Mouse (Mus musculus) kidney, embryonic 14.5 days (tissue): ENCODE data around the gene Creb3l1. TPM values are rescaled to one million over a fixed set of nuclear protein-coding genes. Genes with fewer than 3 reads are reported as not detected.

Source experiments
- ATAC-seq: fragments of 200-750 bp; cut with Nextera tagmentation; 2 replicates; pipeline ENCODE4 v1.8.0; 2017; ENCODE audit warnings: moderate number of reproducible peaks, mild to moderate bottlenecking, moderate TSS enrichment, moderate library complexity; ENCODE audit not compliant: low FRiP score, low TSS enrichment
- H3K27ac ChIP-seq: fragments of 300-500 bp; sonication (generic); 2 replicates; pipeline ENCODE4 v1.5.1; 2014; ENCODE audit warnings: low read depth, mild to moderate bottlenecking, low read length, moderate library complexity, mixed read lengths
- H3K27me3 ChIP-seq: fragments of 300-500 bp; sonication (generic); 2 replicates; pipeline ENCODE4 v1.6.1; 2014; ENCODE audit warnings: mild to moderate bottlenecking, low read length; ENCODE audit not compliant: control insufficient read depth, insufficient read depth
- H3K36me3 ChIP-seq: fragments of 300-500 bp; sonication (generic); 2 replicates; pipeline ENCODE4 v1.6.1; 2014; ENCODE audit warnings: low read length, mixed read lengths; ENCODE audit not compliant: control insufficient read depth, insufficient read depth
- H3K4me1 ChIP-seq: fragments of 300-500 bp; sonication (generic); 2 replicates; pipeline ENCODE4 v1.6.1; 2014; ENCODE audit warnings: low read length, mixed read lengths; ENCODE audit not compliant: control insufficient read depth, insufficient read depth
- H3K4me2 ChIP-seq: fragments of 300-500 bp; sonication (generic); replicated peaks from 2 replicates; pipeline ENCODE4 v1.6.1; 2014; ENCODE audit warnings: low read depth, mild to moderate bottlenecking, low read length
- H3K4me3 ChIP-seq: fragments of 300-500 bp; sonication (generic); 2 replicates; pipeline ENCODE4 v1.5.1; 2014; ENCODE audit warnings: mild to moderate bottlenecking, low read length
- H3K9ac ChIP-seq: fragments of 300-500 bp; sonication (generic); 2 replicates; pipeline ENCODE4 v1.6.1; 2014; ENCODE audit warnings: low read depth, mild to moderate bottlenecking, low read length, moderate library complexity
- H3K9me3 ChIP-seq: fragments of 300-500 bp; sonication (generic); 2 replicates; pipeline ENCODE4 v1.6.1; 2016; ENCODE audit warnings: low read length; ENCODE audit not compliant: control insufficient read depth
- WGBS: fragments of 180-500 bp; shearing (Covaris S2); extraction: QIAGEN DNeasy Blood & Tissue Kit; methylation state at CpG from one replicate; pipeline ENCODE4 v1.1.7; 2014; 5-methylcytosine and 5-hydroxymethylcytosine counted together
- polyA plus RNA-seq: library from polyadenylated mRNA; unstranded; fragments of >200 nt; fragmentation: Nextera tagmentation; extraction: Ambion mirVana; gene quantifications from 2 replicates; pipeline ENCODE4 v1.2.1, GENCODE M21; 2014

The Creb3l1 gene
- polyA plus RNA-seq, 1 experiment from 2014 or later = 15.0 TPM

DNA sequence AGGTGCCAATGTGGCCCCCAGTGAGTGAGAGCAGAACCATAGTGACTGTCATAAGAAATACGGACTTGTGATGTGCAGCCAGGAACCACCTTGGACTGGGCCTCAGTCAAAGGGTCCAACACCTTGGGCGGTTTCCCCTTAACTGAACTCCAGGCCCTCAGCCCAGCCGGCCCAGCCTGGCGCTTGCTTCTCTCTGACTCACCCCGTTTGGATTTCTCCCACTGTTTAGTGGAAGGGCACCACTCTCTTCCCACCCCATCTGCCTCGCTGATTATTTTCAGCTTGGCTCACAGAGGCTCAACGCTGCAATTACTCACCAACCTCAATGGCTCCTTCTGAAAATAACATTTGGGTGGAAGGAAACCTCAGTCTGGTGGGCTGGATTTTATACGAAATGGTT, 27.9 kb upstream of the Creb3l1 start:
- no peak for ATAC-seq

DNA sequence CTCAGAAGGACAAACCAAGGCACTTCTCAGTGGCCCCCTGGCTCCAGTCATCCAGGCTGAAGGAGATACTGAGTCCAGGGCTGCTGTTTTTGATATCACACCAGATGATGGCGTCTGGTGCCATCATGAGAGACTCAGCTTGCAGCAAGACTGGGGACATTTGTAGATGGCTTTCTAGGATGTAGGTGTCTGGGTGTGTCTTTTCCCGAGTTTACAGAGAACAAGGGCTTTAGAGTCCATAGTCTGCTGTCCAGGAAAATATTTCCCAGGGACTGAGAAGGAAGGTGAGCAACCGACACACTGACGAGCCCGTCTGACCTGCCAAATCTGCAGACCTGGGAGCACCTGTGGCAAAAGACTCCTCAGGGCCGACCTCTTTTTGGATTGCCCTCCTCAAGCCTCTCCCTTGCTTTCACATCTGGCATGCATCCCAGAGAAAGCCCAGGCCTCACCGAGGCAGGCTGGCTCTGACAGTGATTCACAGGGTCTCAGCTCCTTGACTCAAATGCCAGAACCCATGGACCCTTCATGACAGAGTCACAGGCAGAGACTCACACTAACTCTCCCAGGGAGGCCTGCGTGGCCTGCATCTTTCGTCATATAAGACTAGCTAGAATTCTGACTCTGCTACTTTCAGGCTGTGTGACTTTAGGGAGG, 23.9 kb upstream of the Creb3l1 start:
- H3K4me1 ChIP-seq = no peaks in the 10 kb centered on the region
- no peaks in the 10 kb centered on the region for H3K36me3 ChIP-seq
- WGBS = 72% methylated on average over 9 of the region's 9 CpGs
- H3K9me3 ChIP-seq = no peaks in the 10 kb centered on the region
- no peak overlapping the region for H3K9ac ChIP-seq
- no peak overlapping the region for H3K4me3 ChIP-seq
- H3K27ac ChIP-seq = no peak overlapping the region
- no peak overlapping the region for H3K4me2 ChIP-seq
- no peak for ATAC-seq
- H3K27me3 ChIP-seq = no peaks in the 10 kb centered on the region

More for the DNA sequence above, 27.9 kb upstream of the Creb3l1 start:
- Histone ChIP-seq H3K4me3 (no peak overlapping the region), H3K27me3 (peaks cover 7% of the 10 kb centered on the region), H3K27ac (no peak overlapping the region), H3K9me3 (no peaks in the 10 kb centered on the region), H3K36me3 (no peaks in the 10 kb centered on the region), H3K4me2 (no peak overlapping the region), H3K4me1 (0 out of 2 replicates have a peak, but pooled peaks cover 6% of the 10 kb centered on the region), H3K9ac (no peak overlapping the region)
- 81% methylated on average over 8 of the region's 8 CpGs for WGBS

DNA sequence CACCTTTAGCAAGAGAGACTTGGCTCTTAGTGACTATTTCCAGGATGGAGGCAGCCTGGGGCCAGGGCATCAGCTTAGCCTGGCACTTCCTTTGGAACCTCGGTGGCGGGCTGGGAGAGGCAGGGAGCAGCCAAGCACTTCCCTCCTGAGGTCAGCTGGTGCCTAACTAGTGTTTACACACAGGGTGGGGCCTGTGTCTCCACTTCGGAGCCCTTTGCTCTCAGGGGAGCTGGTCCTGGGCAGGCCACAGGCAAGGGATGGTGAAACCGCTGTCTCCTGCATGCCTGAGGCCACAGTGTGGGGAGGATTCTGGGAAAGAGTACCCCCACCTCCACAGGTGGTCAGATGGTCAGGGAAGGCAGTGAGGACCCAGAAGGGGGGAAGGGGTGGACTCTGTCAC, 23.3 kb upstream of the Creb3l1 start:
- Histone ChIP-seq H3K9me3 (no peaks in the 10 kb centered on the region), H3K4me3 (no peak overlapping the region), H3K4me1 (no peaks in the 10 kb centered on the region), H3K27me3 (no peaks in the 10 kb centered on the region), H3K27ac (no peak overlapping the region), H3K4me2 (no peak overlapping the region), H3K36me3 (no peaks in the 10 kb centered on the region), H3K9ac (no peak overlapping the region)
- no peak for ATAC-seq
- WGBS = 30% methylated on average over 4 of the region's 4 CpGs

DNA sequence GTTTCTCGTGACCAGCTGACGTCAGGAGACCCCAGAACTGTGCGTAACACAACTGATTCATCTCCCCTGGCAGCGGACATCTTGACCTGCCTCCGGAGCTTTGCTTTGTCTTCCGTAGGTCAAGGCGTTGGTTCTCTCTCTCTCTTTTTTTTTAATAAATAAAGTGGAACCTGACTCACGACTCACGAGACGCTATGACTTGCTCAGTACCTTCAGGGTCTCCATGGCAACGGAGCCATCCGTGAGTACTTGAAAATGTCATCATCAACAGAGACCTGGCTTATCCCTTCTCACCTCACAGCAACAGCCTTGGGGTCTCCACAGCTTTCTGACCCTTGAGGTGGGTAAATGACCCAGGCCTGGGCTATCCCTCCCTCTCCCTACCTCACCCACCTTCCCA, 19.0 kb upstream of the Creb3l1 start:
- Histone ChIP-seq H3K4me3 (no peak overlapping the region), H3K27me3 (no peaks in the 10 kb centered on the region), H3K9me3 (no peaks in the 10 kb centered on the region), H3K36me3 (no peaks in the 10 kb centered on the region), H3K9ac (no peak overlapping the region), H3K27ac (no peak overlapping the region), H3K4me1 (0 out of 2 replicates have a peak, but pooled peaks cover 3% of the 10 kb centered on the region), H3K4me2 (no peak overlapping the region)
- ATAC-seq = no peak
- 90% methylated on average over 12 of the region's 12 CpGs for WGBS

DNA sequence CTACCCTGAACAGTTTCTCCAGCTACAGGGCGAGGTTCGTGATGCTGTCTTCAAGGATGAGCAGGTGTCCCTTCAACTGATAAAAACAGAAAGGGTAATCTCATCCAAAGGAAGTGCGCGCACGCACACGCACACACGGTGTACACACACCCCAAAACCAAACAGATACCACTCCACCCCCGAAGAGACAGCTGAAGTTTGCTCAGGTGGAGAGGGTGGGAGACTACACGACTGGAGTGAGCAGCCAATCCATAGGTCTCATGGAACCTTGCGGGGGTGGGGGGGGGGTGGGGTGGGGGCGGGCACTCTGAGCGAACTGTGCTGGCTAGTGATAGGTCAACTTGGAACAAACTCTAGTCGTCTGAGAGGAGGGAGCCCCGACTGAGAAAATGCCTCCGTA, 17.2 kb upstream of the Creb3l1 start:
- H3K27ac ChIP-seq = no peak overlapping the region
- no peaks in the 10 kb centered on the region for H3K9me3 ChIP-seq
- no peaks in the 10 kb centered on the region for H3K36me3 ChIP-seq
- H3K4me3 ChIP-seq = no peak overlapping the region
- H3K27me3 ChIP-seq = no peaks in the 10 kb centered on the region
- 0 out of 2 replicates have a peak, but pooled peaks cover 3% of the 10 kb centered on the region for H3K4me1 ChIP-seq
- no peak for ATAC-seq
- WGBS = 80% methylated on average over 15 of the region's 15 CpGs
- H3K9ac ChIP-seq = no peak overlapping the region
- H3K4me2 ChIP-seq = no peak overlapping the region

DNA sequence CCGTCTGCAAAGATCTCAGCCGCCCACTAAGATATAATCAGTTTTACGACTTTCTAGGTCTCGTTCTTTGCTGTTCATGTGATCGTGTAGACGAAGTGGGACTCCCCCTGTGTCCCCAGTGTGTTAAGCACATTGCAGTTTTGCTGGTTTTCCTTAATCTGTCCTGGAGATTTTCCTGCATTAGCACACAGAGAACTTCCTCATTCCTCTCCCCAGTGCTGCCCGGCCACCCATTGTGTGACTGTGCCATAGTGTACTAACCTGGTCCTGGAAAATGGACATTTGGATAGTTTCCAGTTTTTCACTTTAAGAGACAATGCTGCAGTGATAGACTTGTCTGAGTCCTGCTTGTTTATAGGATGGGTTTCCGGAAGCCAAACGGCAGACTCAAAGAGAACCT, 10.0 kb upstream of the Creb3l1 start:
- H3K4me2 ChIP-seq = no peak overlapping the region
- H3K27ac ChIP-seq = no peak overlapping the region
- no peaks in the 10 kb centered on the region for H3K9me3 ChIP-seq
- H3K9ac ChIP-seq = no peak overlapping the region
- no peaks in the 10 kb centered on the region for H3K36me3 ChIP-seq
- no peak overlapping the region for H3K4me3 ChIP-seq
- ATAC-seq = no peak
- 0 out of 2 replicates have a peak, but pooled peaks cover 3% of the 10 kb centered on the region for H3K4me1 ChIP-seq
- 52% methylated on average over 9 of the region's 9 CpGs for WGBS
- H3K27me3 ChIP-seq = no peaks in the 10 kb centered on the region

DNA sequence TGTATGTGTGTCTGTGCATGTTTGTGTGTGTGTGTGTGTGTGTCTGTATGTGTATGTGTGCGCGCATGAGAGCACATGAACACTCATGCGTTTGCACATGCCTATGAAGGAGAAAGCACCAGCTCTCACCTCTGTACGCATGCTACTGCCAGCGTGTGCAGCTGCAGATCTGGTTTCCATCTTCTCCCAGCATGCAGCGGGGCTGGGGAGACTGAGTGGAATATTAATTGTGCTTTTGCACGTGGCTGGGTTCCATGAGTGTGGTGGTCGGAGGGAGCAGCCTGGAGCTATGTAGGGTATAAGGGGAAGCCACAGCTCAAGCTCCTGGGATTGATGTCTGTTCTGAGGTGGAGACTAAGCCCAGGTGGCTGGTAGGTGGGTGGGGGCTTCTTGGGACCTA, 6.3 kb upstream of the Creb3l1 start:
- Histone ChIP-seq H3K4me1 (0 out of 2 replicates have a peak, but pooled peaks cover 3% of the 10 kb centered on the region), H3K27me3 (peaks cover 3% of the 10 kb centered on the region; the same call in 1 of the 2 replicates), H3K4me2 (no peak overlapping the region), H3K9me3 (no peaks in the 10 kb centered on the region), H3K9ac (no peak overlapping the region), H3K27ac (no peak overlapping the region), H3K4me3 (no peak overlapping the region), H3K36me3 (no peaks in the 10 kb centered on the region)
- WGBS = 82% methylated on average over 8 of the region's 8 CpGs
- ATAC-seq = no peak

DNA sequence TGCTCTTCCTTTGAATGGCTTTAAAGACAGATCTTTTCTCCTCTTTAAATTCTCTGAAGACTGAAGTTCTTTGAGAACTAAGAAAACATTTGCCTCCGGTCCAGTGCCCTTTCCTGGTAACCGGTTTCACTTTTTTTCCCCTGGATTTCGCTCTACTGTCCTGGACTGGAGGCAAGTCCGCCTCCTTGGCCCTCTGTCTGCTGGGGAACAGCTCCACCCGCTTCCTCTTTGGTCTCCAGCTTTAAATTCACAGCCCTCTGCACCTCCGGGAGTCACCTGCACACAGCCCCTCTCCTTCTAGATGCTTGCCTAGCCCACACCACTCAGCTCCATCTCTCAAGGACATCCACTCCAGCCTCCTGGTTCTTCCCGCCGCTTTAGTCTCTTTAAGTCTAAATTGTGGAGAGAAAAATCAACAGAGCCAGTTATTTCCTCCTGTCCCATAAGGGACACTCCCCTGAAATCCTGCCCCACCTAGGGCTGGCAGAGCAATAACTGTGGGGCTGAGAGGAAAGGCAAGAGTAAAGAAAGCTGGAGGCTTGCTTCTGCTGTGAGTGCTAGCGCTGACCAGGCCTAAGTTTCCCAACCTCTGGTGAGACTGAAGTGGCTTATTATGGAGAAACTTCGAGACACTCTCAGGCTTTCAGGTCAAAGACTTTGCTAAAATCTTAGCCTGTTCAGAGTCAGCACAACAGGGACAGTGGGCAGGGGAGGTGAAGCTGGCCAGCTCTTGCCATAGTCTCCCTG, 5.3 kb upstream of the Creb3l1 start:
- no peak for ATAC-seq
- WGBS = 61% methylated on average over 10 of the region's 10 CpGs
- Histone ChIP-seq H3K9ac (no peak overlapping the region), H3K4me2 (no peak overlapping the region), H3K4me1 (0 out of 2 replicates have a peak, but pooled peaks cover 3% of the 10 kb centered on the region), H3K36me3 (no peaks in the 10 kb centered on the region), H3K9me3 (no peaks in the 10 kb centered on the region), H3K27me3 (peaks cover 3% of the 10 kb centered on the region; the same call in 1 of the 2 replicates), H3K27ac (no peak overlapping the region), H3K4me3 (no peak overlapping the region)
